Mouse (Mus musculus): ENCODE measurements around the gene Gfer. TPM values are rescaled to one million over a fixed set of nuclear protein-coding genes. Genes with fewer than 3 reads are reported as not detected.

The Gfer gene
- total and polyA plus RNA-seq, 3 experiments: 83.0 to 86.8 TPM; not detected in 1

DNA sequence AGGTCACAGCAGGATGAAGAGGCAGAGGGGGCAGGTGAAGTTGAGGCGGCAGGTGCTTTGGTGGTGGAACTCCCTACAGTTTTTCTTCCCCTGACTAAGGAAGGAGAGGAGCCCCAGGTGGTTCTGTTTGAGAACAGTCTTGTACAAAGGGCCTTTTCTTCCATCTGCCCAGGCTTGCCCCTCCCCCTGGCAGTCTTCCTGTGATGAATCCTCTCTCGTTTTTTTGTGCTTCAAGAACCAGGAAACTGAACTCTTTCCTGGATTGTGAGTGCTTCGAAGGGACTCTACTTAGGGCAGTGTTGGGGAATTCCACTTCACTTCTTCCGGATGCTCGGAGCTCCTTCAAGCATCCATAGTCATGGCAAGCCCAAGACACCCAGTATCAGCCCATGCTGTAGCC lies 2.0 kb upstream of the Gfer start:
- peaks cover 0 to 2% of the 10 kb centered on the region in 2 experiments; a peak in 2 of 4 replicates for H3K36me3 ChIP-seq (ENCODE audit: control insufficient read depth in 1 of 2, insufficient read depth in 2 of 2, low read length in 2 of 2)
- H3K4me3 ChIP-seq (ENCODE audit: control insufficient read depth in 1 of 2, insufficient read depth in 1 of 2, low read depth in 2 of 2, low read length in 2 of 2): no peak overlapping the region
- no peak overlapping the region for H3K9ac ChIP-seq (ENCODE audit: control insufficient read depth, low read depth, low read length, poor library complexity, severe bottlenecking)

DNA sequence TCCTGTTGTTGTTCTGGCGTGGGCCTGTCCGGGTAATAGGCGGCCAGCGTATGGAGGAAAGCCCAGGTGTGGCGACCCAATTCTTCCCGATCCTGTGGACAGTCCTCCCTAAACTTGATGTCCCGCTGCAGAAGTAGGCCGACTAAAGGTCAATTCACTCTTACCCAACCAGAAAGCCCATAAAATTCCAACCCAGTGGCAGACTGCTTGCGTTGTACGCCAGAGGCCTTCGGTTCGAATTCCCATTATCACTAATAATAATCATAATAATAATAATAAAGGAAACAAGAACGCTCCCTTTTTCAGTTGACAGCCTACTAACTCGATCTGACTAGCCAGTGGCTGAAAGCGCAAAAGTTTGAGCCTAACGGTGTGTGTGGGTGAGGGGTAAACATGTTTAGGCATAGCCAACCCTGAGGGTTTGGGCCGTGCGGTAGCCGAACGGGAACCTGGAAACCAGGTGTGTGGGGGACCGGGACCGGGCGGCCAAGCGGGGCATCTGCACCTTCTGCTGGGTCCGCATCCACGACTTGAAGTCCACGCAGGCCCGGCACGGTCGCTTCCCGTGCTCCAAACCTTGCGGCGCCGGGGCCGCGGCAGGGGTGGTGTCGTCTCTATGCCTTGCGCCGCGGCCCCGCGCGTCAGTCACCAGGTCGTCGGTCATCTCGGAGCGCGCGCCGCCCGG lies 488 bp downstream of the Gfer start:
- peaks cover 0 to 2% of the 10 kb centered on the region in 2 experiments; a peak in 1 of 4 replicates for H3K36me3 ChIP-seq (ENCODE audit: control insufficient read depth in 1 of 2, insufficient read depth in 2 of 2, low read length in 2 of 2)
- H3K79me2 ChIP-seq (ENCODE audit: control insufficient read depth, insufficient read depth, low read length, poor library complexity): peaks cover 8% of the 10 kb centered on the region
- TF ChIP-seq TCF12 (IDR thresholded peaks at IDR 0.05; ENCODE audit: low read depth, low read length) (no peak), TAL1 (IDR thresholded peaks at IDR 0.05; ENCODE audit: low read length) (no peak), SMC3 (IDR thresholded peaks at IDR 0.05; ENCODE audit: low read depth, low read length) (no peak), KAT2A (conservative IDR thresholded peaks at IDR 0.05; ENCODE audit: low read depth, low read length) (no peak), ETS1 (IDR thresholded peaks at IDR 0.05; ENCODE audit: low read depth, low read length) (no peak), UBTF (IDR thresholded peaks at IDR 0.05; ENCODE audit: borderline replicate concordance, insufficient read depth, low read depth, low read length) (no peak), TBP (IDR thresholded peaks at IDR 0.05; ENCODE audit: low read depth, low read length) (no peak), E2F4 (IDR thresholded peaks at IDR 0.05; ENCODE audit: borderline replicate concordance, low read depth, low read length) (no peak), POLR2AphosphoS5 (IDR thresholded peaks at IDR 0.05; ENCODE audit: borderline replicate concordance, low read depth, low read length) (no peak), GABPA (IDR thresholded peaks at IDR 0.05; ENCODE audit: low read depth, low read length) (no peak), SIN3A (IDR thresholded peaks at IDR 0.05; ENCODE audit: low read length) (0 out of 2 replicates have a peak, but pooled peaks have one; percentile 58), MAFK (IDR thresholded peaks at IDR 0.05; ENCODE audit: borderline replicate concordance, low read depth, low read length) (no peak), NRF1 (IDR thresholded peaks at IDR 0.05; ENCODE audit: insufficient read depth, low read depth, low read length, poor library complexity, severe bottlenecking) (no peak), MAX (IDR thresholded peaks at IDR 0.05; ENCODE audit: low read length) (0 out of 2 replicates have a peak, but pooled peaks have one; percentile 4), CHD1 (IDR thresholded peaks at IDR 0.05; ENCODE audit: low read depth, low read length) (0 out of 2 replicates have a peak, but pooled peaks have one; percentile 36), EP300 (IDR thresholded peaks at IDR 0.05; ENCODE audit: low read depth in 1 of 2, low read length in 2 of 2) (no peak), MYC (IDR thresholded peaks at IDR 0.05; ENCODE audit: low read depth, low read length) (0 out of 2 replicates have a peak, but pooled peaks have one; percentile 4), MXI1 (IDR thresholded peaks at IDR 0.05; ENCODE audit: low read depth, low read length) (no peak; the same call in 1 of the 2 replicates), MEF2A (IDR thresholded peaks at IDR 0.05; ENCODE audit: extremely low read depth, insufficient replicate concordance, low read depth, low read length, poor library complexity, severe bottlenecking) (no peak), ELF1 (IDR thresholded peaks at IDR 0.05; ENCODE audit: low read depth, low read length) (no peak), ZC3H11A (IDR thresholded peaks at IDR 0.05; ENCODE audit: low read depth, low read length) (no peak), NELFE (IDR thresholded peaks at IDR 0.05; ENCODE audit: low read depth, low read length) (no peak), GATA1 (IDR thresholded peaks at IDR 0.05; ENCODE audit: low read depth, low read length) (no peak), JUND (IDR thresholded peaks at IDR 0.05; ENCODE audit: low read depth, low read length) (no peak), ZMIZ1 (IDR thresholded peaks at IDR 0.05; ENCODE audit: low read depth, low read length) (no peak)
- peak overlapping the region; percentile 85 for H3K9ac ChIP-seq (ENCODE audit: control insufficient read depth, low read depth, low read length, poor library complexity, severe bottlenecking)
- H3K27ac ChIP-seq (ENCODE audit: control insufficient read depth, low read depth, low read length): peak overlapping the region; percentile 75
- H3K4me1 ChIP-seq (ENCODE audit: control insufficient read depth in 1 of 2, insufficient read depth in 2 of 2, low read length in 2 of 2): peaks cover 2 to 10% of the 10 kb centered on the region in 2 experiments; a peak in 1 of 4 replicates
- H3K9me3 ChIP-seq (replicated peaks; ENCODE audit: insufficient read depth, low read length): no peaks in the 10 kb centered on the region
- no peaks in the 10 kb centered on the region for H3K27me3 ChIP-seq (ENCODE audit: control insufficient read depth in 1 of 2, insufficient read depth in 2 of 2, low read length in 2 of 2)
- H3K4me3 ChIP-seq (ENCODE audit: control insufficient read depth in 1 of 2, insufficient read depth in 1 of 2, low read depth in 2 of 2, low read length in 2 of 2): peak overlapping the region; percentile 78 to 99
- no peak for DNase-seq (ENCODE audit: low read depth, low spot score)

More for the DNA sequence above, 2.0 kb upstream of the Gfer start:
- no peak for DNase-seq (ENCODE audit: low read depth, low spot score)
- Histone ChIP-seq H3K27me3 (ENCODE audit: control insufficient read depth in 1 of 2, insufficient read depth in 2 of 2, low read length in 2 of 2) (no peaks in the 10 kb centered on the region), H3K9me3 (replicated peaks; ENCODE audit: insufficient read depth, low read length) (no peaks in the 10 kb centered on the region), H3K79me2 (ENCODE audit: control insufficient read depth, insufficient read depth, low read length, poor library complexity) (peaks cover 8% of the 10 kb centered on the region), H3K27ac (ENCODE audit: control insufficient read depth, low read depth, low read length) (no peak overlapping the region), H3K4me1 (ENCODE audit: control insufficient read depth in 1 of 2, insufficient read depth in 2 of 2, low read length in 2 of 2) (peaks cover 2 to 10% of the 10 kb centered on the region in 2 experiments; a peak in 1 of 4 replicates)
- TF ChIP-seq MAFK (IDR thresholded peaks at IDR 0.05; ENCODE audit: borderline replicate concordance, low read depth, low read length) (no peak), POLR2AphosphoS2 (IDR thresholded peaks at IDR 0.05; ENCODE audit: low read length) (no peak)

Measured in MEL (cell line).